Mouse (Mus musculus) urinary bladder, postnatal 14 days (tissue): ENCODE data around the gene Rps7.

Experiments used
- DNase-seq: peaks from one replicate; pipeline ENCODE4 v3.0.0; 2021; ENCODE audit warnings: low spot score

Rps7 gene

DNA sequence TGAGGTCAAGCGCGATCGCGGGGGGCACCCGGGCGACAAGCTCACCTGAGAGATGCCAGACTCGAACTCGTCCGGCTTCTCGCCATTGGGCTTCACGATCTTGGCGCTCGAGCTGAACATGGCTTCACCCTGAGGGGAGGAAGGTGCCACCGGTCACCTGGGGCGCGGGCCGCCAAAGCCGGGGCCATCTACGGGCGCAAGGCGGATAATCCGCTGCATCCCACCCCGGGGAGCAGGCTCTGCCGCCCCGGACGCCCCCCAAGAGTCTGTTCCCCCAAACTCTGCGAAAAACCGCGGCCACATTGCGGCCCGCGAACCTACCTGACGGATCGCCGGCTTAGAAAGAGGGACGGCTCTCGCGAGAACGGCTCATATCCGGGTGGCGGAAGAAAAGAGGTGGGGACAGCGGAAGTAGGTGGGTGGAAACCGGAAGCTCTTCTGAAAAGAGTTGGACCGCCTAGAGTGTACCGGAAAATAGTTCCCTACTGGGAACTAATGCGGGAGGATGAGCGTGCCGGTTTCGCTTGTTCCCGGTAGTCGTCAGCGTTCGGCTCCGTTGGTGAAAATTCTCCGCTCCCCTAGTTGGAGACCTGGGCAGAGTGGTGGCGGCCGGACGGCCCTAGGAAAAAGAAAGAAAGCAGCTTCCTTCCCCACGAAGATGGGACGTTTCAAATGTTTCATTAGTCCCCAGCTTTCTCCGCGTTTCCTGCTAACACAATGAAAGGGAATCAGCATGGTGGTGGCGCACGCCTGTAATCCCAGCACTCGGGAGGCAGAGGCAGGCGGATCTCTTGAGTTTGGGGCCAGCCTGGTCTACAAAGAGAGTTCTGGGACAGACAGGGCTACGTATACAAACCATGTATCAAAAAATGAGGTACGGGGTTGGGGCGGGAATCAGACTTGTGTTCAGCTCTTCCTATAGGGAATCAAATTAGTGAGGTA lies at the start of gene Rps7:
Gene Rps7 (minus strand): TSS at position 419 of the 942 bp plus-strand sequence.
- DNase-seq: peak; percentile 93

DNA sequence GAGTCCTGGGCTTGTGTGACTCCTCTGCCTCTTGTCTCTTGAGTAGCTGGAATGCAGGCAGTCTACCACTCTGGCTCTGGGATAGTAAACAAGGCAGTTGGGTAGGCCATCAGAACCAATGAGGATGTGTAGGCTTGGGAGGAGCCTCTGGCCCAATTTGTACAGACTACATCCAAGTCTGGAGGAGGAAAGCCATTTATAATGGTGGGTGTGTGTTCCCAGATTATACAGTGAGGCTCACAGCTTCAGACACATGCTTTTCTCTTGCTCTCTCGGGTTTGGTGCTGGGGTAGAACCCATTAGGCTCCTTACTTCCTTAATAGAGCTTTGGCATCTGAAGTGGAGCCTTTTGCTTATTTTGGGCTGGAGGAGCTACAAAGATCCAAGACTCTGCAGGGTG lies 48.9 kb upstream of the Rps7 start:
- no peak for DNase-seq

DNA sequence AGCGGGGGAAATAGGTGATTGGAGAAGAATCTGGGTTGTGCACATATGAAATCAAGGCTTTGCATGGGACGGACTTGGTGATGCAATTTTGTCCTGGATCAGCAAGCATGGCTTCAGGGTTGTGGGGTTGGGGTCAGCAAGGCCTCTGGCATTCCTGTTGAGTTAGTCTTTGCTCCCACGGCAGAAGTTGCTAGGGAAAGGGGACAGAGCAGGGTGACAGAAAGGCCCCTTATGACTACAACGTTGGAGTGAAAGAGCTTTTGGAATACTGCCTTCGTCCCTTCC lies 40.1 kb upstream of the Rps7 start:
- DNase-seq: no peak

DNA sequence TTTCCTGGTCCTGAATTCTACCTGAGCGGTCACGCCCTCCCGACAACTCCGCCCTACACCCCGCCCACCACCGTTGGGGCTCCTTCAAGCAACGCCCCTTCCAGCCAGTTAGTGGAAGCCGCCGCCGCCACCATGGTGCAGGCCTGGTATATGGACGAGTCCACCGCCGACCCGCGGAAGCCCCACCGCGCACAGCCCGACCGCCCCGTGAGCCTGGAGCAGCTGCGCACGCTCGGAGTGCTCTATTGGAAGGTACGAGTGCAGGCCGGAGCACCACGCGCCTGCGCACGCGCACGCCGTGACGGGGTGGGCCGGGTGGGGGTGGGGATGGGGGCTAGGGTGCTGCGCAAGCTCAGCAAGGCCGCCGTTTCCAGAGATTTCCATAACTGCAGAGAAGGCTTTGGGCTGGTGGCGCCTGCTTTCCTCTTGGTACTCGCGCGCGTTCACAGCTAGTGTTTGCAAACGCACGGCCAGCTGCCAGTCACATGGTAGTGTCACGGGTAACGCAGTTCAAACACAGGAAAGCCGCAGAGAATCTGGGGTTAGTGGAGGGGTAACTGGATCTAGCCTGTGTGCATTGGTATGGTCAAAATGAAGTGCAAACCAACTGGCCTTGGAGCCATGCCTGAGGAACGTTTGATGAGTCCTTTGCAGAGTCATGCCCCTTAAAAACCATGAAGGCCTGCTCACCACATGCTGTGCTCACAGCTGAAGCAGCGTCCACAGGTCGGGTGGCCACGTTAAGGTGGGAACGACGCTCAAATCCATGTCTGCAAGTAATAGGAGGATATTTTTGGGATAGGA lies 39.6 kb upstream of the Rps7 start, which contains the start of gene Adi1:
Gene Adi1 (plus strand): TSS at position 111 of the 804 bp plus-strand sequence.
- peak; percentile 85 for DNase-seq

DNA sequence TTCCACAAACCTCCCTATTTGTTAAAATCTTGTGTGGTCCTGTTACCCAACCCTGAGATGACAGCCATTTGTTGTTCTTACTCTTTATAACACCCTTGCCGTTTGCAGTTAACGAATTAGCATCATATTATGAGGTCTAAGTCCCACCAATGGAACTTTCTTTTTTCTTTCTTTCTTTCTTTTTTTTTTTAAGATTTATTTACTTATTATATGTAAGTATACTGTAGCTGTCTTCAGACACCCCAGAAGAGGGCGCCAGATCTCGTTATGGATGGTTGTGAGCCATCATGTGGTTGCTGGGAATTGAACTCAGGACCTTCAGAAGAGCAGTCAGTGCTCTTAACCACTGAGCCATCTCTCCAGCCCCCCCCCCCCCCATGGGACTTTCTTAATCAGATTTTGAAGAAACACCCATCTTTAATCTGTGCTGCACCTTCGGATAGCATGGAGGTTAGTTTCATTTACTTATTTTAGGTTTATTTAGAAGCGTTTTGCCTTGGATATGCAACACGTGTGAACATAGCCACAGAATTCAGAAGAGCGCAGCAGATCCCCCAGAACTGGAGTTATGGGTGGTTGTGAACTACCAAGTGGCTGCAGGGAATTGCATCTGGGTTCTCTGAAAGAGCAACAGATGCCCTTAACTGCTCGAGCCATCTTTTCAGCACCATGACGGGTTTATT lies 38.4 kb upstream of the Rps7 start:
- DNase-seq: no peak

DNA sequence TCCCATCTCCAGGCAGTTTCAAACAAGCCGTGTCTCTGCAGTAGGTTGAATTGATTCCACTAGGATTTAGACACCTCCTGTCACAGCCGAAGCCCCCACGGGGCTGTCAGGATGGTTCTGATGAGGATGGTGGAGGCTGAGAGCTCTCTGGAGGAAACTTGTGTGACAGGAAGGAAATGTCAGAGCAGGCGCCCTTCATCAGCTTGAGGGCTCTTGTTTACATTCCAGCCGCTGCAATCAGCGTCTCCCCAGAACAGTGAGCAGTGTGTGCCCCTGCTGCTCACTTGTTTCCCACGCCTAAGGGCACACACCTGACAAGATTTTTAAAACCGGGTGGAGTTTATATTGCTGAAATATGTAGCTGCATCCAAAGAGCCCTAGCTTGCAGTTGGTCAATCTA lies 31.5 kb upstream of the Rps7 start:
- DNase-seq: no peak

DNA sequence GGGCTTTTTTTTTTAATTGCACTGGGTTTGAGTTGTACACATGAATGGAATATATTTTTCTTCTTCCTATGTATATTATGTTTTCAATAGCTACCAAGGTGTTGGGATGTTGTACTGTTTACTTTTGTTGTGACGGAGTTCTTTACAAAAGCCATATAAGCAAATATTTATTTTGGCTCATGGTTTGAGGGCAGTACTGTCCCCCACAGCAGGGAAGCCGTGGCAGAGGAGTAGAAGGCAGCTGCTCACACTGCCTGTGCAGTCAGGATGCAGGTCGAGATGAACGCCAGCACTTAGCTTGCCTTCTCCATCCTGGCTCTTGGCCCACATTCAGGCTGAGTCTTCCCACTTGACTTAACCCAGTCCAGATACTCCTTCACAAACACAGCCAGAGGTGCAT lies 31.0 kb upstream of the Rps7 start:
- no peak for DNase-seq

DNA sequence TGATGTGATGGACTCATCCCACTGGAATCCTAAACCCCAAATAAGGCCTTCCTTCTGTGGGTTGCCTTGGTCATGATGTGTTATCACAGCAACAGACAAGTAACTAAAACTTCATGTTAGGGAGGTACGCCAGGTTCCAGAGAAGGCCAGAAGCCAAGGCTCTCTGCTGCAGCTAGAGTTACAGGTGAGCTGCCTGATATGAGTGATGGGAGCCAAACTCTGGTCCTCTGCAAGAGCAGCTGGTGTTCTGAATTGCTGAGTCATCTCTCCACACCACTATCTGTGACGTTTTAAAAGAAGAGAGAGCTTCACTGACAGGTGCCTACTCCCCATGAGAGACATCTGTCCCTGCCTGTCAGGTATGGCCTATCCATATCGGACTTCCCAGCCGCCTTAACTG lies 26.9 kb upstream of the Rps7 start:
- no peak for DNase-seq

DNA sequence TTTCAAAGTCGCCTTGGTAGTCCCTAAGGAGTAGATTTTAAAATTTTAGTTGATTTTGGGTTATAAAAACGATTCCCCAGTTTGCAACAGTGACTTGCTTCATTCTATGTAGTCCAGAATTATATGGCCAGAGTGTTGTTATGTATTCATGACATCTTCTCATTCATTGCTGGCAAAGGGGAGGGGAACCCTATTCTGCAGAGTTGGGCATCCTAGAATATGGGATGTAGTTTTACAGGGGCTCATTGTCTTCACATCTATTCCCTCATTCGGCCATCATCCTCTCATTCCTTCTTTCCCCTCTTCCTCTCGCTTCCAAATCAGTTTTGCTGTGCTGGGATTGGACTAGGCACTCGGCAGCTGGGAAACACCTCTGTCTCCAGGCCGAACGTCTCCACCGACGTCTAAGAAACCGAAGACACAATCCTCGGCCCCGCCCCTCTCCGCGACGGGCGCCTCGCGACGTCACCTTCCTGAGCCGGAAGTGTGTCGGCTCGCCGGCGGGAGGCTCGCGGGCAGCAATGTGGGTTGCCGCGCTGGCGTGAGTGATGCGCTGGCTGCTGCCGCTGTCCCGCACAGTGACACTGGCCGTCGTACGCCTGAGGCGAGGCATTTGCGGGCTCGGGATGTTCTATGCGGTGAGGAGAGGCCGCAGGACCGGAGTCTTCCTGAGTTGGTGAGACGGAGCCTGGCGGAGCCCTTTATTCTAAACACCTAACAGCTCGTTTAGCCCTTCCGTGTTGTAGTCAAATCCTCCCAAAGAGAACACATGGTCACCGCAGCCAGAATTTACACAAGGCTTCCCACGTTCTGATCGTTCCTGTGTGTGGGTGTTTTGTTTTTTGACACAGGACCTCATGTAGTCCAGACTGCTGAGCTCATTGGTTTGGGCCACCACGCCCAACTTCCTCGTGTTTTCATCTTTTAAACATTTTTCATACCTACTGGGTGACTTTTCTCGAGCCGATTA lies 13.7 kb upstream of the Rps7 start, which contains the start of gene Rnaseh1:
Gene Rnaseh1 (plus strand): TSS at position 462 of the 970 bp plus-strand sequence.
- peak; percentile 91 for DNase-seq

DNA sequence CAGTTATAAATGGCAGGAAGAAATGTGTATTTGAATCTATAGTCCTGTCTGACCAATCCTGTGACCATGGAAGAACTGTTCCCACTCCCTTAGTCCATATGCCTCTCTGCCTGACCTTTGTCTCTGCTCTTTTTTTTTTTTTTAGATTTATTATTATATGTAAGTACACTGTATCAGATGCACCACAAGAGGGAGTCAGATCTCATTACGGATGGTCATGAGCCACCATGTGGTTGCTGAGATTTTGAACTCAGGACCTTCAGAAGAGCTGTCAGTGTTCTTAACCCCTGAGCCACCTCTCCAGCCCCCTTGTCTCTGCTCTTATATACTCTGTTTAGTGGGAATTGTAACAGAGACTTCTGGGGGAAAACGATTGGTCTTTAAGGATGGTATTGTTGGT lies 3.0 kb upstream of the Rps7 start:
- DNase-seq: no peak

DNA sequence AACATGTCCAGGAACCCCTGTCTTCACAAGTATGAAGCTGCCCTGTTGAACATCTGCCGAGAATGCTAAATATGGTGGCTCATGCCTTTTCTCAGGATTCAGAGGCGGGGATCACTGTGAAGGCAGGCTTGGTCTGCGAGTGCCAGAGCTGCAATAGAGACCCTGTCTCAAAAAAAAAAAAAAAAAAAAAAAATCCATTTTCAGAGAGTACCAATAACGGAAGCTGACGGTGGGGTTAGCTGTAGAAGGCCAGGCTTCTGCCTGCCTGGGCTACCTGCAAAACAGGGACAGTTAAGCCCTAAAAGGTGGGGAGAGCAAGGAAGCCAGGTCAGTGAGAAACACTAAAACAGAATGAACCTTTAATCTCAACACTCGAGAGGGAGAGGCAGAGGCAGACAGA lies 790 bp upstream of the Rps7 start:
- DNase-seq: no peak

DNA sequence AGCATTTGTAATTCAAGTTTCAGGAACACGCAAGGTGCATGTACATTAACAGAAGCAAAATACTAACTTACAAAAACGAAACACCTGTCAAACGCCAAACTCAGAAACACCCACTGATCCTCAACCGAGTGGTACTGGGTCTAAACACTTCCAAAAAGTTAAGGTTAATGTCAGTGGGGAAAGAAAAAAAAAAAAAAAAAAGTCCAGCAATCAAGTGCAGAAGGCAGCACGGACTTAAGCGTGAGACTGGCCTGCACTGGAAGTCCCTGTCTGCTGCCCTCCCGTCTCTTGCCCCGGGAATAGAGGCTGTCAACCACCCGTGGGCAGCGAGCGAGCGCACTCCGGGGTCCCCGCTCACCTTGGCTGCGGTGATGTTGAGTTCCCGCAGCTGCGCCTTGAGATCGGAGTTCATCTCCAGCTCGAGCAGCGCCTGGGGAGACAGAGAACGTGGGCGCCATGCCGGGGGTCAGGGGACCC lies 657 bp downstream of the Rps7 start:
- DNase-seq: no peak

DNA sequence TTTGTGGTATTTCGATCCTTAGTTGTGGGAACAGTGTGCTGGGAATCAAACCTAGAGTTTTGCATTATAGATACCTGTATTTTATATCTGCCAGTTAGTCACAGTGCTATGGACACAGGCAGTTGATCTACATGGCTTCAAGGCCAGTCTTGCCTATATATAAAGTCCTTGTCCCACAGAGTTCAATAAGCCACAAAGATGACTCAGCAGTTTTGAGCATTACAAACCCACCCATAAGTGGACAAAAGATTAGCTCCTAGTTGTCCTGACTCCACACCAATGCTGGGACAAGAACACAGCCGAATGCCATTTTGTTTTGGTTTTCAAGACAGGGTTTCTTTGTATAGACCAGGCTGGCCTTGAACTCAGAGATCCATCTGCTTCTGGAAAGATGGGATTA lies 7.3 kb downstream of the Rps7 start:
- no peak for DNase-seq

DNA sequence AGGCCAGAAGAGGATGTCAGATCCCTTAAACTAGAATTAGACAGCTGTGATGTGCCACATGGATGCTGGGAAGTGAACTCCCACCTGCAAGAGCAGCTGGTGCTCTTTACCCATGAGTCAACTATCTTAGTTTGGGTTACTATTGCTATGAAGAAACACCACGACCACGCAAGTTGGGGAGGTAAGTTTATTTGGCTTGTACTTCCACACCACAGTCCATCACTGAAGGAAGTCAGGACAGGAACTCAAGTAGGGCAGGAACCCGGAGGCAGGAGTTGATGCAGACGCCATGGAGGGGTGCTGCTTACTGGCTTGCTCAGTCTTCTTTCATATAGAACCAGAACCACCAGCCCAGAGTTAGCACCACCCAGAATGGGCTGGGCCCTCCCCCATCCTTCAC lies 8.7 kb downstream of the Rps7 start:
- DNase-seq: no peak

DNA sequence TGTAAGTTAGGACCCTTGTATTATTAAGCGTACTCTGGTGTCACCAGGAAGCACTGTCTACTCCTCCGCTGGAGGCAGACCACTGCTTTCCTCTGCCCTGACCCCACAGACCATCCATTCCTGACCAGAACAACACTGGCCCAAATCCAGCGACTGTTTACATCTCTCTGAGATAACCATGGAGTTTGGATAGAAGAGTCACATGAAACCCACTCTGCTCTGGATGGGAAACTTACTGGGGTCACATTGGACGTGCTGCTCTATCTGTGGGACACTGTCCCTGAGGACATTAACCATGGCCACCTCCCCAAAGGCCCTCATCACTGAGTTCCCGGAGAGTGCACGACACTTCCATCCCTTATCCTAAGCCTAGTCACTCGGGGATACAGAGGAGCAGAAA lies 10.3 kb downstream of the Rps7 start:
- DNase-seq: no peak

DNA sequence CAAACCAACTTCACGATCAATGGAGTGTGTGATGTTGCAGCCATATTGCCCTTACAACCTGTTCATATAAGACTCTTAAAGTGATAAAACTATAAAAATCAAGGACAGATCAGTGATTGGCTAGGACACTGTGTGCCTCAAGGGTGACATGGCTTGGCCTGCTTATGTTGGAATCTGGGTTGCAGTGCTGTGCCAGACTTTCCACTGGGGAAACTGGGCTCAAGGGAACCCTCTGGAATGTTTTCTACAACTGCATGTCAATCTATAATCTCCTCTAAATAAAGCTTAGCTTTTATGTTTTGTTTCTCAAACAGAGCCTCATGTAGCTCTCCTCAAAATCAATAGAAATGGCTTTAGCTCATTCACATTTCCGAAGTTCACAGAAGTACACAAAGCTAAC lies 11.5 kb downstream of the Rps7 start:
- no peak for DNase-seq

DNA sequence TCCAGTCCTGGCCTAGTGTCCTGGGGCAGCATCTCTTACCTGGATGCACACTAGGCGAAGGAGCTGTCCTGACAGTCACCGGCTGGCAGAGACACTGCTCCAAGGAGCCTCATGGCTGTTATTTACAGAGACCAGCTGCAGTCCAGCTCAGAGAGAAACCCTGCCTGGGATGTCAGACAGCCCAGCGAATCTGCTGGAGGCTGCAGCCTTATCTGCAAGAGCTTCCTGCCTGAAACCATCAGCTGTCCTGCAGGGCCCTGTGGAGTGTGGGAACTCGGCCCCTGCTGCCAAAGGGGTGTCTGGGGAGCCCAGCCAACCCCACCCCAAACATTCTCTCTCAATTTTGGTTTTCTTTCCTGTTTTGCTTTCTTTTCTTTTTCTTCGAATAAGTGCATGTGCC lies 12.6 kb downstream of the Rps7 start, which contains the start of gene Colec11:
Gene Colec11 (minus strand): TSS at position 183 of the 400 bp plus-strand sequence.
- DNase-seq: peak; percentile 13

DNA sequence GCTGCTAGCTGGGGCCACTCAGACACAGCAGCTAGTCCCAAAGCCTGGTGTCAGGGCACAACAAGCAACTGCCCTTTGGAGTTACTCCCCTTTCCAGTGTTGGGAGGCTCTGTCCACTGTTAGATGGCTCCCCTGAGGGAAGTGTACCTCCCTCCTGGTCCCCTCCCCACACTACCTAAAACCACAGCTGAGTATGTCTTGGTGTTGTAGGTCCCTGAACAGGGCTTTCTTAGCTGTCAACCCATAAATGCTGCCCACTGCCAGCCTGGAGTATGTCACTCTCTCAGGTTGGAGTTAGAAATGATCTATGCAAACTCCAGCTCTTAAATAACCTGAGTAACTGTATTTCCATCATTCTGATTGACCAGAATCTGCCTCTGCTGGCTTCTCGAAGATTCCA lies 13.1 kb downstream of the Rps7 start:
- DNase-seq: no peak

DNA sequence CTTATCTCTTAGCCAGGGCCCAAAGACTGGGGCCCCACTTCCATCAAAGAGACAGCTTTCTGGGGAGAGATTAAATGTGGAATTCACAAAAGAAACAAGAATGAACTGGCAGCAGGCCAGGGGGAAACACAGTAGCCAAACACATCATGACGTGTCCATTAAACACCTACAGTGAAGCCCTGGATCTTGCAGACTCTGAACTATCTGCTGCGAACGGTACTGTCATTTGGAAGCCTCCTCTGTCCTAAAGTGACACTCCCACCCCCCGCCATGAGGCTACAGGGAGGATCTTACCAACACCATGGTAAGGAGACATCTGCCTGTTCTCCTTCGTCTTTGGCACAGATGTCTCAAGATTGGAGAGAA lies 13.6 kb downstream of the Rps7 start:
- DNase-seq: peak; percentile 20

DNA sequence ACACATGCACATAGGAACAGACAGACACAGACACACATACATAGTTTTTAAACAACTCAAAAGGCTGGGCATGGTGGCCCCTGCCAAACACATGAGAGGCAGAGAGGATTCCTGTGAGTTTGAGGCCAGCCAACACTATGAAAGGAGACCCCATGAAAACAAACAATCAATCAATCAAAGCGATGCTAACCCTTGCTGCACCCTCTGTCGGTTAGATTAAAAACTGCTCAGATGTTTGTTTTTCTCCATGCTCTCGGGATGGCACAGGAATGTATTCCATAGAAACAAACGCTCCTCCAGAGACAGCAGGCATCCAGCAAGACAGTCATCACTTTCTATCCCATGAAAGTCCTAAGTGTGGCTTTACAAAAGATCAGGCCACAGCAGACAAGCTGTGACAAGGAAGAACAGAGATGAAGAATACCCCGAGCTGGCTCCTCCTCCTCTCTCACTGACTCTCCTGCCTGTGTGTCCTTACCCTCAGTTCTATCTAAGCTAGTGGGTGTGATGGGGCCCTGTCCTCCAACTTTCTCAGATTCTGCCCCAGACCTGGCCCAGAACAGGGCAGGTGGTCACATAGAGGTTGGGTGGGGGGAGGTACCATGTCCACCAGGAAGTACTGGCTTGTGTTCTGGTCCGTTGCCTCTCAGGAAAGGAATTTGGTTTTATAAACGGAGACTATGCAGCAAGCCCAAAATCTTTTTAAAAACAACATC lies 14.1 kb downstream of the Rps7 start:
- no peak for DNase-seq

DNA sequence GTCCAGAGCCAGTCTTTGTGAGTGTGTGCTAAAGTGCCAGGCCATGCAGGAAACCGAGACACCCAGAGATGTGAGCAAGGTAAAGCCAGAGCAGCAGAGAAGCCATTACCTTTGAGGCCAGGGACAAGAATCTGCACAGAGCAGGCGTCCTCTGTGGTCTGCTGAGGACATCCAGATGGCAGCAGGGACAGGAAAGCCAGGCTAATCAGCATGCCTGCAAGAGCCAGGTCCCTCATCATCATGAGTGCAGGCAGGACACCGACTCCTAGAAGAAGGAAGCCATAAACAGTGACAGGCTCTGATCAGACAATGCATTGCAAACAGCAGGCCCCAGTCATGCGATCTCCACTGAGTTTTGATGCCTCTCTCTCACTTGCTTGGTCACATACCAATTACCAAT lies 18.5 kb downstream of the Rps7 start:
- DNase-seq: no peak
